Mouse (Mus musculus): Measurements from ENCODE around the gene Pafah2. TPM values are rescaled to one million over a fixed set of nuclear protein-coding genes. Genes with fewer than 3 reads are reported as not detected.

Gene Pafah2
- 1 to 10 TPM; 1.8 to 2.6 TPM for total RNA-seq (2023)

DNA sequence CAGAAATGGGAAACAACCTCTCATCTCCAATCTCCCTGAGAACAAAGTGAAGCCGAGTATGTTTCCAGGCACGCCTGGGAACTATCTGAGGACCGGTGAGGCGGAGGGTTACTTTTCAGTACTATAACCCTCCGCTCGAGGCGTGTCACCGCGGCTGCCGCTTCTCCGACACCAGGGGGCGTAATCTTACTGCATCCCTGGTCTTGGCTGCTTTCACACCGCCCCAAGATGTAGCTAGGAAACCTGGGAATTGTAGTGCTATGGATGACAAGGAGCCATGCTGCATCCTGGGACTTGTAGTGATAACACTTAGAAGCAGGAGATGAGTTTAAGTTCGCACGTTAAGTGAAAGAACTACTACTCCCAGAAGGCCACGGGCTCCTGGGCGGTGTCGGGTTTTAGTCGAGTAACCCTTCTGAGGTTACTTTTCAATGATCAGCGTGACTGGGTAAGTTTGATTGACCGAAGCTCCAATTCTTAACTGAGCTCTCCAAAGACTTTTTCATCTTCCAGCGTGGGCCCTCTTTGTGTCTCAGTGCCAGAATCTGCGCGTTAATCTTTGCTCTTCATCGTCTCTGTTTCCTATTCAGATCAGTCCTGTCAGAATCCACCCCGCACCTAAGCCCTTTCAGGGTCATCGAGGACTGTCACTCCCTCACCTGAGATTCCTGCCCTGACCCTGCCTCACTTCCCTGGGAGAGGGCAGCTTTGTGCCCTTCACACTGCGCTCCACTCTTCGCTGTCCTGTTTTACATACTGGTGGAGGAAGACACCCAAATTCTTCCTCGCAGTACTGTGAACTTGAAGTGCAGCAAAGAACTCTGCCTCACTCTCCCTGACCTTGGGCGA, at the start of gene Pafah2:
Pafah2 (plus strand) TSS at position 344 of the 849 bp plus-strand sequence.

DNA sequence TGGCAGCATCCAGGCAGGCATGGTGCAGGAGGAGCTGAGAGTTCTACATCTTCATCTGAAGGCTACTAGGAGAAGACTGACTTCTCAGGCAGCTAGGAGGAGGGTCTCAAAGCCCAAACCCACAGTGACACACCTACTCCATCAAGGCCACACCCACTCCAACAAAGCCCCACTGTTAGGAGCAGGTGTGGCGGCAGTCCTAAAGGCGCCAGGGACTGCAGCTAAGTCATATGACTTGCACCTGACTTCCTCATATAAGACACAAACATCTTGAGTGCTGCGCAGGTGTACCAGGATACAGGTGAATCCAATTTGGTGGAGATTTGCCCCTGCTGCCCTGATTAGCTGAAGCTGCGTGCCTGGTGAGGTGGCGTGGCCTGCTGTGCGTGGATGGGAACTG, 12.4 kb upstream of the Pafah2 start, which contains the start of gene Extl1:
Extl1 (minus strand) TSS at position 101 of the 400 bp plus-strand sequence.

DNA sequence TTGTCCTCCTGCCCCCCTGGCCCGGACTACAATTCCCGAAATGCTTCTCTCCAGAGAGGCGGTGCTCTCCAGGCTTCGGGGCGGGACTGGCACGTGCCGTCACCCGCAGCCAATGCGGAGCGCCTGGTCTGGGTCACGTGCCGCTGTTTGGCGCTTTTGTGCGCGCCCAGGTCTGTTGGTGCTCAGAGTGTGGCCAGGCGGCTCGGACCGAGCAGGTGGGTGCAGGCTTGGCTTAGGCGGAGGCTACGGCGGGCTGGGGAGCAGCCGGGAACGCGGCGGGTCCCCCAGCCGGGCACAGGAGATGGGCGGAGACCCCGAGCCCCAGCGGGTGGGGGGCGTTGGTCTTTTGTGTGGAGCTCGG, 72.1 kb downstream of the Pafah2 start, which contains the start of gene Stmn1:
Stmn1 (plus strand) TSS at position 106 of the 361 bp plus-strand sequence.

Other genes with a start within 250 kb of the Pafah2 start
- 10 to 100 TPM; 14.3 to 25.1 TPM for gene Cep85, start 209.2 kb upstream of the Pafah2 start, total RNA-seq (2023)
- gene Gm7534, start 193.3 kb upstream of the Pafah2 start, total RNA-seq (2023), result not detected
- not detected for gene Catsper4, start 168.9 kb upstream of the Pafah2 start, total RNA-seq (2023)
- not detected for gene Cnksr1, start 157.9 kb upstream of the Pafah2 start, total RNA-seq (2023)
- not detected for gene E130218I03Rik, start 152.7 kb upstream of the Pafah2 start, total RNA-seq (2023)
- 10 to 100 TPM; 22.9 to 25.0 TPM for gene Zfp593, start 150.7 kb upstream of the Pafah2 start, total RNA-seq (2023)
- not detected for gene Gm30191, start 149.4 kb upstream of the Pafah2 start, total RNA-seq (2023)
- not detected for gene Grrp1, start 142.2 kb upstream of the Pafah2 start, total RNA-seq (2023)
- gene Pdik1l, start 108.4 kb upstream of the Pafah2 start, total RNA-seq (2023), result 10 to 100 TPM; 16.2 to 17.3 TPM
- not detected for gene Trim63, start 81.2 kb upstream of the Pafah2 start, total RNA-seq (2023)
- gene Slc30a2, start 53.1 kb upstream of the Pafah2 start, total RNA-seq (2023), result not detected
- gene Extl1, start 12.5 kb upstream of the Pafah2 start, total RNA-seq (2023), result 1 to 10 TPM; 1.0 to 2.5 TPM
- 10 to 100 TPM; 37.9 to 39.5 TPM for gene Stmn1, start 72.0 kb downstream of the Pafah2 start, total RNA-seq (2023)
- 1 to 10 TPM; 2.0 to 3.4 TPM for gene Paqr7, start 100.4 kb downstream of the Pafah2 start, total RNA-seq (2023)
- not detected for gene Aunip, start 114.7 kb downstream of the Pafah2 start, total RNA-seq (2023)
- 10 to 100 TPM; 45.0 to 46.9 TPM for gene Mtfr1l, start 139.1 kb downstream of the Pafah2 start, total RNA-seq (2023)
- gene Selenon, start 155.8 kb downstream of the Pafah2 start, total RNA-seq (2023), result under 1 TPM; 0.77 to 0.90 TPM

All from B cell, adult 67 days (primary cell).